Mouse (Mus musculus) heart, postnatal 10 days (tissue): ENCODE results near the gene Lrp3. TPM values are rescaled to one million over a fixed set of nuclear protein-coding genes. Genes with fewer than 3 reads are reported as not detected.
A peak's percentile ranks its signal among the peaks of the same experiment; 100 is the strongest.

Experiments used
- DNase-seq, 2 experiments: peaks; one replicate each; pipeline ENCODE4 v3.0.0; 2021
- intact Hi-C: fragments of 180-260 bp; cut with DNase I; formaldehyde crosslinking; loops from one replicate; pipeline ENCODE4 v1.15.1; 2025
- total RNA-seq, 2 experiments: library from RNA; stranded (reverse); gene quantifications; 2 replicates each; pipeline ENCODE4 v1.2.3; 2021

The Lrp3 gene
- total RNA-seq, 2 experiments from 2014 or later: 8.7 to 10.1 TPM

- peak in 1 of 2 experiments; percentile 10 for DNase-seq
- intact Hi-C loops: no loop called here
Observed at GRCm38 (mm10) chr7:35197022-35197421, 18.3 kb downstream of the Lrp3 start.

GRCm38 (mm10) chr7:35191276-35191675, 24.0 kb downstream of the Lrp3 start:
- DNase-seq: no peak

GRCm38 (mm10) chr7:35189699-35190098, 25.6 kb downstream of the Lrp3 start:
- no peak for DNase-seq
- intact Hi-C loops: no loop called here

More at GRCm38 (mm10) chr7:35191276-35191675, 24.0 kb downstream of the Lrp3 start:
- intact Hi-C loops: no loop called here

- no peak for DNase-seq
- intact Hi-C loops: no loop called here
Observed at GRCm38 (mm10) chr7:35185889-35186569, 29.3 kb downstream of the Lrp3 start, which contains the start of gene Slc7a10. Gene Slc7a10, plus strand, starts transcription at chr7:35186385.

GRCm38 (mm10) chr7:35184833-35185724, 30.2 kb downstream of the Lrp3 start:
- intact Hi-C loops: no loop called here
- peak; percentile 24 to 46 for DNase-seq

GRCm38 (mm10) chr7:35176412-35177381, 38.6 kb downstream of the Lrp3 start:
- intact Hi-C loops: loop anchor here (10.0 kb wide), 1 partner anchor 332 kb away; no protein-coding TSS in a partner anchor
- DNase-seq: peak; percentile 43 to 66

- no peak for DNase-seq
- intact Hi-C loops: loop anchor here (10.0 kb wide), 1 partner anchor 331 kb away; no protein-coding TSS in a partner anchor
Observed at GRCm38 (mm10) chr7:35175533-35175932, 39.8 kb downstream of the Lrp3 start.

GRCm38 (mm10) chr7:35172519-35172918, 42.8 kb downstream of the Lrp3 start:
- DNase-seq: no peak

GRCm38 (mm10) chr7:35171867-35172382, 43.4 kb downstream of the Lrp3 start:
- intact Hi-C loops: loop anchor here (1.0 to 10.0 kb wide), 7 partner anchors 52 to 765 kb away; no protein-coding TSS in a partner anchor
- DNase-seq: peak; percentile 84 to 88

More at GRCm38 (mm10) chr7:35172519-35172918, 42.8 kb downstream of the Lrp3 start:
- intact Hi-C loops: loop anchor here (1.0 to 10.0 kb wide), 6 partner anchors 52 to 765 kb away; no protein-coding TSS in a partner anchor

- intact Hi-C loops: loop anchor here (1.0 kb wide), 1 partner anchor 50 kb away; the partner anchor contains the start of gene Cebpa
- DNase-seq: peak; percentile 92 to 94
Observed at GRCm38 (mm10) chr7:35169341-35169740, 46.0 kb downstream of the Lrp3 start.

- DNase-seq: no peak
- intact Hi-C loops: no loop called here
Observed at GRCm38 (mm10) chr7:35167925-35168324, 47.4 kb downstream of the Lrp3 start.

GRCm38 (mm10) chr7:35166988-35167387, 48.3 kb downstream of the Lrp3 start:
- intact Hi-C loops: no loop called here
- DNase-seq: no peak

- intact Hi-C loops: no loop called here
- DNase-seq: no peak
Observed at GRCm38 (mm10) chr7:35164131-35164530, 51.2 kb downstream of the Lrp3 start.

GRCm38 (mm10) chr7:35163600-35163999, 51.7 kb downstream of the Lrp3 start:
- intact Hi-C loops: no loop called here

GRCm38 (mm10) chr7:35162443-35162842, 52.9 kb downstream of the Lrp3 start:
- intact Hi-C loops: no loop called here
- DNase-seq: no peak

More at GRCm38 (mm10) chr7:35163600-35163999, 51.7 kb downstream of the Lrp3 start:
- DNase-seq: peak; percentile 45 to 49

GRCm38 (mm10) chr7:35157512-35157911, 57.8 kb downstream of the Lrp3 start:
- intact Hi-C loops: no loop called here
- no peak for DNase-seq

GRCm38 (mm10) chr7:35156561-35157477, 58.5 kb downstream of the Lrp3 start:
- no peak for DNase-seq
- intact Hi-C loops: no loop called here

- intact Hi-C loops: no loop called here
Observed at GRCm38 (mm10) chr7:35154449-35154848, 60.8 kb downstream of the Lrp3 start.

GRCm38 (mm10) chr7:35150860-35151259, 64.4 kb downstream of the Lrp3 start:
- no peak for DNase-seq
- intact Hi-C loops: no loop called here

More at GRCm38 (mm10) chr7:35154449-35154848, 60.8 kb downstream of the Lrp3 start:
- DNase-seq: no peak
